Mouse (Mus musculus): ENCODE results near the gene Pygm. TPM values are rescaled to one million over a fixed set of nuclear protein-coding genes. Genes with fewer than 3 reads are reported as not detected.

The Pygm gene
- polyA plus RNA-seq, 1 experiment from 2014 or later = 12.0 TPM

DNA sequence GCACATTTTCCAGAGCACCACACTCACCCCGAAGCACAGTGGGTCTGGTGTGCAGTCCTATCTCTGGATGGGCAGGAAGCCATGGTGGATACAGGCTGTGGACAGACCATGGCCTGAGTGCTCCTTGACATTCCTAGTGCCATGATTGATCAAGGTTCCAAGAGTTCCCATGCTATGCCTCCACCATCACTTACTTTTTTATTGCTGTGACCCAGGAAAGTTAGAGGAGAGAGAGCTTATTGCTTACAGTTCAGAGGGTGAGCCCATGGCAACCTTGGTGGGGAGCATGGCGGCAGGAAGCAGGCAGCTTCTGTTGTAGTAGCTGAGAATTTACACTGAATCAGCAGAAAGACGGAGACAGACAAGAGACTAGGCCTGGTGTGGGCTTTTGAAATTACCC, 22.9 kb upstream of the Pygm start:
- Histone ChIP-seq H3K36me3 (peaks cover 7% of the 10 kb centered on the region), H3K9me3 (replicated peaks) (no peaks in the 10 kb centered on the region), H3K27ac (replicated peaks) (no peak overlapping the region), H3K27me3 (replicated peaks) (no peaks in the 10 kb centered on the region), H3K4me1 (peaks cover 23% of the 10 kb centered on the region), H3K9ac (replicated peaks) (no peak overlapping the region), H3K4me3 (replicated peaks) (no peak overlapping the region), H3K4me2 (no peak overlapping the region)
- ATAC-seq (ENCODE audit: low FRiP score) = no peak
- WGBS = 98% methylated on average over 3 of the region's 3 CpGs

DNA sequence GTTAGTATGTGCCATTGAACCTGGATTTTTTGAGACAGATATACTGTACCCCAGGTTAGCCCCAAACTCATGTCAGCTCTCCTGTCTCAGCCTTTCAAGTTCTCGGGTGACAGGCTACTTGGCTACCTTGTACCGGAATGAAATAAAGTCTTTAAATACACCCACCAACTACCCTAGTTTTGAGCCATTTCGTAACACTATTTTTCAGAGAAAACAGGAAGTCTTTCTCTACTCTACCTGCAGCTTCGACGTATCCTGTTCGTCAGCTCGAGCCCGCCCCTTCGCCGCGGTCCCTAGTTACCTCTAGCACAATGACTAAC, 21.1 kb upstream of the Pygm start:
- peaks cover 23% of the 10 kb centered on the region for H3K36me3 ChIP-seq
- peak overlapping the region; percentile 99 for H3K4me3 ChIP-seq (replicated peaks)
- no peaks in the 10 kb centered on the region for H3K9me3 ChIP-seq (replicated peaks)
- peak overlapping the region; percentile 60 for H3K4me2 ChIP-seq
- H3K4me1 ChIP-seq = peaks cover 34% of the 10 kb centered on the region
- no peak for ATAC-seq (ENCODE audit: low FRiP score)
- peak overlapping the region; percentile 99 for H3K27ac ChIP-seq (replicated peaks)
- peak overlapping the region; percentile 44 for H3K9ac ChIP-seq (replicated peaks)
- no peaks in the 10 kb centered on the region for H3K27me3 ChIP-seq (replicated peaks)
- WGBS = 1% methylated on average over 11 of the region's 11 CpGs

DNA sequence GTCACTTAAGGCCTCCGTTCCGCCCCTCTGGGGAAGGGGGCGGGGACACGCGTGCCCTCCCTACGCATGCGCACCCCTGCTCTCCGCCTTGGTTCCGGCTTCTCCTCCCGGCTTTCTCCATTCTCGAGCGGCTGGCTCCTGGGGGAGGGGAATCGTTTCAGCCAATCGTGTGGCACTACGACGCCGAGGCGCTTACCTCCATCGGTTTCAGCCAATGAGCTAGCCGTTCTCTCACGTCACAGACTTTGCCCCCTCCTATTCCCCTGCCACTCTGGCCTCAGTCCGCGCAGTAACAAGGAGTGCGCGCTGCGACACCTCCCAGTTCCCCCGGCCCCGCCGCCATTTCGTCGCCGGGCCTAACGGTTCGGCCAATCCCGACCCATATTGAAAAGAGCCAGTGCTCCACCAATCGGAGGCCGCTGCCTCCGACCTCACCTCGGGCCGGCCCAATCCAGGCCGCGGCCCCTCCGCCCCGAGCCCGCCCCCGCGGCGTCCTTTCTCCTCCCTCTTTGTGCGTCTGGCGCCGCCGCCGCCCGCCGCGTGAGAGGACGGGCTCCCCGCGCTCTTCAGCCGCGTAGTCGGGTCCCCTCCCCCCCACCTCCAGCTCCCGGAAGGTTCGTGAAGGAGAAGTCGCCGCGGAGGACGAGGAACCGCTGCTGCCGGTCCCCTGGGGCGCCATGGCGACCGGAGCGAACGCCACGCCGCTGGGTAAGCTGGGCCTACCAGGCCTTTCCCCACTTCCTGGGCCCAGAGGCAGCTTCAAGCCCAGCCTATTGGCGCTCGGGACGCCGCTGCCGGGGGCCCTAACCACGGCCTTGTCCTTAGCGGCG, 20.6 kb upstream of the Pygm start, which contains the start of gene Sf1:
Gene Sf1 (plus strand): TSS at position 280 of the 830 bp plus-strand sequence.
- 1% methylated on average over 84 of the region's 85 CpGs for WGBS
- peaks cover 29% of the 10 kb centered on the region for H3K36me3 ChIP-seq
- no peaks in the 10 kb centered on the region for H3K9me3 ChIP-seq (replicated peaks)
- H3K4me2 ChIP-seq = peak within 1 kb of the TSS; percentile 91
- no peaks in the 10 kb centered on the region for H3K27me3 ChIP-seq (replicated peaks)
- H3K4me1 ChIP-seq = peaks cover 34% of the 10 kb centered on the region
- H3K4me3 ChIP-seq (replicated peaks) = peak within 1 kb of the TSS; percentile 99
- H3K9ac ChIP-seq (replicated peaks) = peak within 1 kb of the TSS; percentile 99
- peak within 1 kb of the TSS; percentile 99 for H3K27ac ChIP-seq (replicated peaks)
- peak; percentile 98 for ATAC-seq (ENCODE audit: low FRiP score)

DNA sequence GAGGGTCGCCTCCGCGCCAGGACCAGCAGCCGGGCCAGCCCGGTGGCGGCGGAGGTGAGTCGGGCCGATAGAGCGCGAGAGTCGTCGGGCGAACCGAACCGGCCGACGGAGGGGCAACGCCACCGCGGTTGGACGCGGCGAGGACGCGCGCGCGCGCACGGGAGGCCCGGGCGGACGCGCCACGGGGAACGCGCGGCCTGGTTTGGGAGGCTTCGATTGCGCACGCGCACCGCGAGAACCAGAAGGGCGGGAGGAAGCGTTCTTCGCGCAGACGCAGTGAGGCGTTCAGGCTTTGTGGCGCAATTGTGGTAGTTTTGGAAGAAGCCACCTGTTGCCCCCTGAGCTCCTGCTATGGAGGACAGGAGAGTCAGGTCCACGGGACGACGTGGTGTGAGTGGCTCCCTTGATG, 19.9 kb upstream of the Pygm start:
- Histone ChIP-seq H3K36me3 (peaks cover 34% of the 10 kb centered on the region), H3K27ac (replicated peaks) (peak overlapping the region; percentile 99), H3K9me3 (replicated peaks) (no peaks in the 10 kb centered on the region), H3K27me3 (replicated peaks) (no peaks in the 10 kb centered on the region), H3K4me2 (peak overlapping the region; percentile 91), H3K9ac (replicated peaks) (peak overlapping the region; percentile 99), H3K4me1 (peaks cover 34% of the 10 kb centered on the region), H3K4me3 (replicated peaks) (peak overlapping the region; percentile 99)
- under 1% methylated on average over 55 of the region's 55 CpGs for WGBS
- ATAC-seq (ENCODE audit: low FRiP score) = peak; percentile 17

DNA sequence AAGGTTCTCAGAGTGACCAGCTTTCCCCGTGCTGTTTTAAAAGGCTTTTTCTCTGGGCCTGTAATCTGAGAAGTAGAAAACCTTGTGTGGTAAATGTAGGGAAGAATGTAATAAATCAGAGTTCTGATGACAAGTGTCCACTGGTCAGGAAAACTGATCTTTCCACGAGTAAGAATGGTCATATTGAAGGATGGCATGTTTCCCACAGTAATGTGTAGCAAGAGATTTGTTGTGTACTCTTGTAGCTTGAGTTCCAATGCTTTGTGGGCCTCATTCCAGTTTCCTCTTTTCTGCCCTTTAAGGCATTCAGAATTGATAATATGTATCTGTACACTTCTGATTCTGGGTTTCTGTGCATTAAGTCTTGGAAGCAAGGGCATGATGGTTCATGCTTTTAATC, 19.4 kb upstream of the Pygm start:
- H3K9me3 ChIP-seq (replicated peaks) = no peaks in the 10 kb centered on the region
- H3K27me3 ChIP-seq (replicated peaks) = no peaks in the 10 kb centered on the region
- no peak for ATAC-seq (ENCODE audit: low FRiP score)
- peak overlapping the region; percentile 99 for H3K4me3 ChIP-seq (replicated peaks)
- peaks cover 37% of the 10 kb centered on the region for H3K4me1 ChIP-seq
- 3% methylated on average over 2 of the region's 2 CpGs for WGBS
- peak overlapping the region; percentile 99; the same call in 1 of the 2 replicates for H3K27ac ChIP-seq (replicated peaks)
- peak overlapping the region; percentile 99 for H3K9ac ChIP-seq (replicated peaks)
- H3K4me2 ChIP-seq = peak overlapping the region; percentile 91
- H3K36me3 ChIP-seq = peaks cover 38% of the 10 kb centered on the region

DNA sequence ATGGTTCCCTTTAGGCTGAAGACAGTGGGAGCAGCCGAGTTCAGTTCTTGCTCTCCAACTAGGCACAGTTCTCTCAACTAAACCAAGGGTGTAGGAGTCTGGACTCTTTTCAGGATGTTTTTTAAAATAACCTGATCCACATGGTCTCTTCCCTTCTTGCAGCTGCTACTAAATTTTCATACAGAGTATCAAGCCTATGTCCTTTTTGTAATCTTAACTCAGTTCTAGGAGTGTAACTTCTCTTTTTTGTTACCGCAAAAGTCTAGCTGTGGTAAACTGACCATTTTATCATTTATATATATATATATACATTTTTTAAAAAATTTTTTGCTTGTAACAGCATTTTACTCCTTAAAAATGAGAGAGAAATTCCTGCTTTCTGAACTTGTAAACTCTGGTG, 14.0 kb upstream of the Pygm start:
- no peak for ATAC-seq (ENCODE audit: low FRiP score)
- H3K27ac ChIP-seq (replicated peaks) = no peak overlapping the region
- no peak overlapping the region for H3K4me3 ChIP-seq (replicated peaks)
- H3K9me3 ChIP-seq (replicated peaks) = no peaks in the 10 kb centered on the region
- no peaks in the 10 kb centered on the region for H3K27me3 ChIP-seq (replicated peaks)
- peaks cover 89% of the 10 kb centered on the region for H3K36me3 ChIP-seq
- no peak overlapping the region for H3K9ac ChIP-seq (replicated peaks)
- WGBS = 93% methylated on average over 2 of the region's 2 CpGs
- H3K4me1 ChIP-seq = peaks cover 26% of the 10 kb centered on the region
- H3K4me2 ChIP-seq = no peak overlapping the region

DNA sequence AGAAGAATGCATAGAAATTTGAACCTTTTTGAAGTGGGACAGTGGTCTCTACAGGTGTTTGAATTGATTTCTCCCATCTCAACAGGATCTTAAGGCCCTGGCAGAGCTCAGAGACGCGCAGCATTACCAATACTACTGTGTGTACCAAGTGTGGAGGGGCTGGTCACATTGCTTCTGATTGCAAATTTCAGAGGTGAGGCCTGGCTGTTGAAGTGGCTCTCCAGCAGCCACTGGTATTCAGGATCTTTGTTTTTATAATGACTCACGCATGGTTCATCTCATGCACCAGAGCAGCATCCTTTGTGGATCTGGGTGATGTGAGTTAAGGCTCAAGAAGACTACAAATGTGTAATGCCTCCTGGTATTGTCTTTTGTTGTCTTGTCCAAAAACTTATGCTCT, 11.8 kb upstream of the Pygm start:
- Histone ChIP-seq H3K4me3 (replicated peaks) (no peak overlapping the region), H3K9ac (replicated peaks) (no peak overlapping the region), H3K4me1 (peaks cover 17% of the 10 kb centered on the region), H3K9me3 (replicated peaks) (no peaks in the 10 kb centered on the region), H3K4me2 (no peak overlapping the region), H3K27ac (replicated peaks) (no peak overlapping the region), H3K36me3 (peaks cover 91% of the 10 kb centered on the region), H3K27me3 (replicated peaks) (no peaks in the 10 kb centered on the region)
- 95% methylated on average over 3 of the region's 3 CpGs for WGBS
- ATAC-seq (ENCODE audit: low FRiP score) = no peak

DNA sequence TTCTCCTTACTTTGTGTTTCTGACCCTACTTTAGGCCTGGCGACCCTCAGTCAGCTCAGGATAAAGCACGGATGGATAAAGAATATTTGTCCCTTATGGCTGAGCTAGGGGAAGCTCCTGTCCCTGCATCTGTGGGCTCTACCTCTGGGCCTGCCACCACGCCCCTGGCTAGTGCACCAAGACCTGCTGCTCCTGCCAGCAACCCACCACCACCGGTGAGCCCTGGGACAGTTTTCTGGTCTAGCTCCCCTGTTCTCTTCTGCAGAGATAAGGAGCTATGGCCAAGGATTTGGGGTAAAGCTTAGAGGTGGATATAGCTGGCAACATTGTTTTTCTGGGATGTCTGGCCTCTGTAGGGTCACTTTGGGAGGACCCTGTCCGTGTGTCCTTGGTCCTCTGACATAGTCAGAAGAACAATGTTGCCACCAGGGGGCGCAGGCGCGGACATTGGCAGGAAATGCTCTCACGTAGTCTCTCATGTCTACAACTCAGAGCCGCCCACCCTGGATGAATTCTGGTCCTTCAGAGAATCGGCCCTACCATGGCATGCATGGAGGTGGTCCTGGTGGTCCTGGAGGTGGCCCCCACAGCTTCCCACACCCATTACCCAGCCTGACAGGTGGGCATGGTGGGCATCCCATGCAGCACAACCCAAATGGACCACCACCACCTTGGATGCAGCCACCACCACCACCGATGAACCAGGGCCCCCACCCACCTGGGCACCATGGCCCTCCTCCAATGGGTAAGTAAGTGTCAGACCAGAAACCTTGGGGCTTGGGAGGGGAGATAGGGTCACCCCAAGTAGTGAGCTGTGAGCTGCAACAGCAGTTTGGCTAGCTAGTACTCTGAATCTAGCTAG, 10.4 kb upstream of the Pygm start:
- 71% methylated on average over 12 of the region's 12 CpGs for WGBS
- H3K4me1 ChIP-seq = peaks cover 22% of the 10 kb centered on the region
- no peak overlapping the region for H3K9ac ChIP-seq (replicated peaks)
- 0 out of 2 replicates have a peak, but pooled peaks have one; percentile 4 for ATAC-seq (ENCODE audit: low FRiP score)
- no peaks in the 10 kb centered on the region for H3K27me3 ChIP-seq (replicated peaks)
- H3K27ac ChIP-seq (replicated peaks) = no peak overlapping the region
- peaks cover 84% of the 10 kb centered on the region for H3K36me3 ChIP-seq
- no peak overlapping the region for H3K4me2 ChIP-seq
- no peak overlapping the region for H3K4me3 ChIP-seq (replicated peaks)
- no peaks in the 10 kb centered on the region for H3K9me3 ChIP-seq (replicated peaks)

DNA sequence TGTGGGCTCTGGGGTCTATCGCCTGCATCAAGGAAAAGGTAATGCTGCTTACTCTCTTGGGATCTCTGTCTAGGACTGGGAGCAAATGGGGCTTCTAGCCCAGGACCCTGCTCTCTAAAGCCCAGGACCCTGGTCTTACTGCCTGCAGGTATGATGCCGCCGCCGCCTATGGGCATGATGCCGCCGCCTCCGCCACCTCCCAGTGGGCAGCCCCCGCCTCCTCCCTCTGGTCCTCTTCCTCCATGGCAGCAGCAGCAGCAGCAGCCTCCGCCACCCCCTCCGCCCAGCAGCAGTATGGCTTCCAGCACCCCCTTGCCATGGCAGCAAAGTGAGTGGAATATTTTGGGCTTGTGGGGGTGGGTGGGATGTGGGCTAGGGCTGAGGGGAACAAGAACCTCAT, 9.6 kb upstream of the Pygm start:
- no peak for ATAC-seq (ENCODE audit: low FRiP score)
- no peak overlapping the region for H3K4me2 ChIP-seq
- H3K4me1 ChIP-seq = peaks cover 20% of the 10 kb centered on the region
- no peaks in the 10 kb centered on the region for H3K9me3 ChIP-seq (replicated peaks)
- no peaks in the 10 kb centered on the region for H3K27me3 ChIP-seq (replicated peaks)
- no peak overlapping the region for H3K27ac ChIP-seq (replicated peaks)
- 99% methylated on average over 10 of the region's 10 CpGs for WGBS
- no peak overlapping the region for H3K4me3 ChIP-seq (replicated peaks)
- no peak overlapping the region for H3K9ac ChIP-seq (replicated peaks)
- peaks cover 84% of the 10 kb centered on the region for H3K36me3 ChIP-seq

DNA sequence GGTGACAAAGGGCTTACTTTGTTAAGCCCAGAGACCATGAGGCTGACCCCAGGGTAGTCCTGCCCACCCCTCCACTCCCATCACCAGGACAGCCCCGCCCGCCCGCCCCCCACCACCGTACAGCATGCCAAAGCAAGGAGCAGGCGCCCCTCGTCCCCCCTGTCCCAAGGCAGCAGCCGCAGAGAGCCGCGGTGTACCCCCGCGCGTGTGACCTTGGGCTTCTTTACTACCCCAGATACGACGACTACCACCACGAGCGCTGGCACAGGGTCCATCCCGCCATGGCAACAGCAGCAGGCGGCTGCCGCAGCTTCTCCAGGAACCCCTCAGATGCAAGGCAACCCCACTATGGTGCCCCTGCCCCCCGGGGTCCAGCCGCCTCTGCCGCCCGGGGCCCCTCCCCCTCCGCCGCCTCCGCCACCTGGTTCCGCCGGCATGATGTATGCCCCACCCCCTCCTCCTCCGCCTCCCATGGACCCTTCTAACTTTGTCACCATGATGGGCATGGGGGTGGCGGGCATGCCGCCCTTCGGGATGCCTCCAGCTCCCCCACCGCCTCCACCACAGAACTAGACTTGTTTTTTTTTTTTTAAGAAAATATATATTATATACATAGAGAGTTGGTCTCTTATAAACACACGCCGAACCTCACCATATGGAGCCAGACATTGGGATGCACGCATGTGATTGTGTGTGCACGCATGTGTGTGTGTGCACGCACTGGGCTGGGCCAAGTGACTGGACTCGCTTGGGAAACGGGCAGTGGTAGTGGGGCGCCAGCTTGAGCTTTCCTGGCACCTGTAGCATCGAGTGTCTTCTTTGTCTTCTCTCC, 8.6 kb upstream of the Pygm start:
- Histone ChIP-seq H3K4me1 (peaks cover 19% of the 10 kb centered on the region), H3K4me3 (replicated peaks) (no peak overlapping the region), H3K4me2 (no peak overlapping the region), H3K27me3 (replicated peaks) (no peaks in the 10 kb centered on the region), H3K9ac (replicated peaks) (no peak overlapping the region), H3K27ac (replicated peaks) (no peak overlapping the region), H3K9me3 (replicated peaks) (no peaks in the 10 kb centered on the region), H3K36me3 (peaks cover 76% of the 10 kb centered on the region)
- no peak; the same call in 1 of the 2 replicates for ATAC-seq (ENCODE audit: low FRiP score)
- 85% methylated on average over 42 of the region's 42 CpGs for WGBS

DNA sequence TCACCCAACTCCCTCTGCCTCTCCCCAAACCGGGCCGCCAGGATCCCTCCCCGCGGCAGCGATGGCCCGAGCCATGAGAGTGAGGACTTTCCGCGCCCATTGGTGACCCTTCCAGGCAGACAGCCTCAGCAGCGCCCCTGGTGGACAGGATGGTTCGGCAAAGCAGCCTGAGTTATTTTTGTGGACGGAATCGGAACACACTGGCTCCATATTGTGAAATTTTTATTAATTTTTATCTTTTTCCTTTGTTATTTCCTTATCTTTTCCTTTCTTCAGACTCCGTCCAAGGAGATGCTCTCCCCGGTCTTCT, 8.0 kb upstream of the Pygm start:
- H3K27me3 ChIP-seq (replicated peaks) = no peaks in the 10 kb centered on the region
- 74% methylated on average over 14 of the region's 14 CpGs for WGBS

More for the DNA sequence above, 8.0 kb upstream of the Pygm start:
- Histone ChIP-seq H3K9ac (replicated peaks) (no peak overlapping the region), H3K27ac (replicated peaks) (no peak overlapping the region), H3K36me3 (peaks cover 70% of the 10 kb centered on the region), H3K4me1 (peaks cover 19% of the 10 kb centered on the region), H3K4me3 (replicated peaks) (no peak overlapping the region), H3K9me3 (replicated peaks) (no peaks in the 10 kb centered on the region), H3K4me2 (no peak overlapping the region)
- no peak for ATAC-seq (ENCODE audit: low FRiP score)

All from neural tube, embryonic 15.5 days (tissue).